Mouse (Mus musculus) myocyte (in vitro differentiated cells): ENCODE measurements around the gene Acoxl. TPM values are rescaled to one million over a fixed set of nuclear protein-coding genes. Genes with fewer than 3 reads are reported as not detected.

ENCODE experiments used
- H3K27me3 ChIP-seq: one replicate; pipeline ENCODE4 v1.6.1; 2011; ENCODE audit not compliant: control insufficient read depth, insufficient read depth, insufficient read length
- H3K36me3 ChIP-seq: one replicate; pipeline ENCODE4 v1.6.1; 2011; ENCODE audit not compliant: control insufficient read depth, insufficient read depth
- H3K4me2 ChIP-seq: one replicate; pipeline ENCODE4 v1.6.1; 2011; ENCODE audit warnings: low read depth, control low read depth
- H3K4me3 ChIP-seq: one replicate; pipeline ENCODE4 v1.5.1; 2011; ENCODE audit warnings: mild to moderate bottlenecking, control low read depth, moderate library complexity
- H3K79me2 ChIP-seq: one replicate; pipeline ENCODE4 v1.6.1; 2011; ENCODE audit not compliant: control insufficient read depth, insufficient read depth
- H3ac ChIP-seq: one replicate; pipeline ENCODE4 v1.6.1; 2011; ENCODE audit not compliant: control insufficient read depth, insufficient read length
- CEBPB ChIP-seq: IDR thresholded peaks from 2 replicates; pipeline ENCODE4 v1.6.1; 2011; ENCODE audit warnings: mild to moderate bottlenecking, moderate library complexity; ENCODE audit not compliant: poor library complexity, insufficient read depth, severe bottlenecking
- E2F4 ChIP-seq: IDR thresholded peaks from one replicate; pipeline ENCODE4 v1.6.1; 2011; ENCODE audit warnings: mild to moderate bottlenecking, control low read depth, moderate library complexity; ENCODE audit not compliant: insufficient read depth
- MAX ChIP-seq: IDR thresholded peaks from one replicate; pipeline ENCODE4 v1.6.1; 2011; ENCODE audit warnings: low read depth, mild to moderate bottlenecking, control low read depth
- MYOD1 ChIP-seq, 3 experiments: IDR thresholded peaks; one replicate each; pipeline ENCODE4 v1.6.1; 2011; ENCODE audit warnings: control low read depth in 2 of 3, low read depth in 2 of 3, mild to moderate bottlenecking in 2 of 3, moderate library complexity in 1 of 3; ENCODE audit not compliant: insufficient read length in 2 of 3, control insufficient read depth in 1 of 3
- MYOG ChIP-seq, 3 experiments: IDR thresholded peaks; one replicate each; pipeline ENCODE4 v1.6.1; 2011; ENCODE audit warnings: control low read depth in 2 of 3, low read depth in 2 of 3, mild to moderate bottlenecking in 2 of 3; ENCODE audit not compliant: insufficient read length in 2 of 3, control insufficient read depth in 1 of 3, insufficient read depth in 1 of 3
- POLR2A ChIP-seq: IDR thresholded peaks from one replicate; pipeline ENCODE4 v1.6.1; 2011; ENCODE audit warnings: low read depth, mild to moderate bottlenecking, control low read depth, moderate library complexity; ENCODE audit not compliant: insufficient read length
- POLR2AphosphoS2 ChIP-seq: IDR thresholded peaks from one replicate; pipeline ENCODE4 v1.6.1; 2011; ENCODE audit warnings: low read depth, control low read depth; ENCODE audit not compliant: insufficient read length
- REST ChIP-seq: IDR thresholded peaks from one replicate; pipeline ENCODE4 v1.6.1; 2011; ENCODE audit warnings: mild to moderate bottlenecking, control low read depth, moderate library complexity; ENCODE audit not compliant: insufficient read depth, insufficient read length
- SRF ChIP-seq: IDR thresholded peaks from one replicate; pipeline ENCODE4 v1.6.1; 2011; ENCODE audit warnings: low read depth; ENCODE audit not compliant: control insufficient read depth, insufficient read length
- TCF12 ChIP-seq: IDR thresholded peaks from one replicate; pipeline ENCODE4 v1.6.1; 2011; ENCODE audit warnings: mild to moderate bottlenecking, control low read depth; ENCODE audit not compliant: poor library complexity, insufficient read depth, severe bottlenecking
- TCF3 ChIP-seq: IDR thresholded peaks from one replicate; pipeline ENCODE4 v1.6.1; 2011; ENCODE audit warnings: low read depth, control low read depth; ENCODE audit not compliant: insufficient read length
- USF1 ChIP-seq: IDR thresholded peaks from one replicate; pipeline ENCODE4 v1.6.1; 2011; ENCODE audit warnings: low read depth, mild to moderate bottlenecking, control low read depth, moderate library complexity
- polyA plus RNA-seq: library from polyadenylated mRNA; unstranded; fragments of >200 nt; fragmentation: generic; extraction: Trizol; gene quantifications from one replicate; pipeline ENCODE4 v1.2.1, GENCODE M21; 2012; ENCODE audit warnings: missing spikeins

Acoxl gene
- polyA plus RNA-seq, 1 experiment: 0.01 TPM

DNA sequence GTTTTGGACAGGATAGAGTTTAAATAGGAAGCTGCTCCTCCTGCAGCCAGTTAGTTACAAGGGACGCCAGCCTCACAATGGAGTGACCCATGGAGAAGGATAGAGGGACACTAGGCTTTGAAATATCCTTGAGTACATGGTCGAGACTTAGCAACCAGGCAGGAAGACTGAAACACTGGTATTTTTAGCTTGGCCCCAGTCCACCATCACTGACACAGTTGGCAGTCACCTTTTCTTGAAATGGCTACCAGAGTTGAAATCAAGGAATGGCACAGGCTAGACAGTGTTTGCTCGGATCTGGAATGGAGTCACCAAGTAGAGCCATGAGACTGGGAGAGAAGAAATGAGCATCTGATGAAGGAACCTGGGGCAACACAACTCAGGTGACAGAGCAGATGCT is 3.7 kb downstream of the Acoxl start:
- Histone ChIP-seq H3K4me2 (no peak overlapping the region), H3K27me3 (peaks cover 21% of the 10 kb centered on the region), H3K4me3 (no peak overlapping the region), H3K79me2 (no peaks in the 10 kb centered on the region), H3K36me3 (no peaks in the 10 kb centered on the region), H3ac (no peak overlapping the region)
- no peak for TF ChIP-seq USF1
- TF ChIP-seq POLR2AphosphoS2: no peak
- no peak for TF ChIP-seq TCF3
- no peak for TF ChIP-seq E2F4
- TF ChIP-seq MYOG (IDR thresholded peaks at IDR 0.05; ENCODE audit: control insufficient read depth in 1 of 3, insufficient read depth in 1 of 3, insufficient read length in 2 of 3, low read depth in 2 of 3): no peak
- no peak for TF ChIP-seq SRF
- no peak for TF ChIP-seq POLR2A
- TF ChIP-seq REST: no peak
- TF ChIP-seq MYOD1 (IDR thresholded peaks at IDR 0.05; ENCODE audit: control insufficient read depth in 1 of 3, insufficient read length in 2 of 3, low read depth in 2 of 3): no peak
- TF ChIP-seq TCF12: no peak
- no peak for TF ChIP-seq CEBPB

DNA sequence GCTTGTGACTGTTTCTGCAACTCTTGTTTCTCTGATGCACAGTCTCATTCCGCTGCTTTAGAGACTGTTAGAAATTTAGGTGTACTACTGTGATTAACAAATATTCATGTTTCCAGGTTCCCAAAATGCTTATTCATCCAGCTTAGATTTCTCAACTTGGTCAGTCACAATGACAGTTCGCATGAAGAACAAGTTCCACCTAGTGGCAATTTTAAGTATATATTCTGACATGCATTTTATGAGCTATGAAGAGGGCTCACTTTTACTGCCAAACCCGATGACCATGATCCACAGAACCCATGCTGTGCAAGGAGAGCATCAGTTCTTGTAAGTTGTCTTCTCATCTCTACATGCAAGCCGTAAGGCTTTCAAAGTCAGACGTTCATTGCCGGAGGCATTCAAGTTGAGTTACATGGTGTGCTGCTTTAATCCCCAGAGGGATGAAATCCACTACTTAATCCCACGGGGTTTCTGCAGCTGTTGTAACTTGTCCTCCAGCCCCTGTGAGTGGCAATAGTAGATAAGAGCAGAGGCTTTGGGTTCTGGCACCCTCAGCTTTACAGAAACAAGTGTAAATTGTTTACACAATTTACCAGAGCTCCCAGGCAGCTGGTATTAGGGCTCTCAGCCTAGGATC is 6.8 kb downstream of the Acoxl start:
- Histone ChIP-seq H3ac (no peak overlapping the region), H3K79me2 (no peaks in the 10 kb centered on the region), H3K4me2 (peak overlapping the region; percentile 61), H3K27me3 (no peaks in the 10 kb centered on the region), H3K36me3 (no peaks in the 10 kb centered on the region), H3K4me3 (no peak overlapping the region)
- peak in 2 of 3 experiments; percentile 16 to 65 for TF ChIP-seq MYOG (IDR thresholded peaks at IDR 0.05; ENCODE audit: control insufficient read depth in 1 of 3, insufficient read depth in 1 of 3, insufficient read length in 2 of 3, low read depth in 2 of 3)
- no peak for TF ChIP-seq E2F4
- TF ChIP-seq MYOD1 (IDR thresholded peaks at IDR 0.05; ENCODE audit: control insufficient read depth in 1 of 3, insufficient read length in 2 of 3, low read depth in 2 of 3): peak; percentile 60 to 82 (median 79)
- TF ChIP-seq TCF3: no peak
- TF ChIP-seq MAX: no peak
- TF ChIP-seq USF1: no peak
- TF ChIP-seq TCF12: peak; percentile 90

DNA sequence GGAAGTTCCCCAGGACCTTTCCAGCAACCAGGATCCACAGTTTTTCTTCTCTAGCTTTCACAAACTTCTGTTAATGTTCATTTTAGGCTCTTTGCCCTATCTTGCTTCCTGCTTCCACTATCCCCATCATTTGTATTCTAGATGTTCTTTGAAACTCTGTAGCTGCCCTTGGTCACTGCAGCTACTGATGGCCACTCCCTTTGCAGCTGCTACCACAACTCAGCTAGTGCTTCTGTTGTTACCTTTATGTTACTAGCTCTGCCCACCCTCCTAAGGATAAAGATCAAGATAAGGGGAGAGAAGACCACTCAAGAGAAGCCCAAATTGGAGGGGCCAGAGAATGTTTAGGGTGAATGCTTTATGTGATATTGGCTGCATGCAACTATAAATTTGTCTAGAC is 7.3 kb downstream of the Acoxl start:
- TF ChIP-seq TCF12 (no peak), MYOD1 (IDR thresholded peaks at IDR 0.05; ENCODE audit: control insufficient read depth in 1 of 3, insufficient read length in 2 of 3, low read depth in 2 of 3) (peak; percentile 19 to 79 (median 60)), CEBPB (no peak), TCF3 (no peak)
- H3K27me3 ChIP-seq: no peaks in the 10 kb centered on the region
- H3K36me3 ChIP-seq: no peaks in the 10 kb centered on the region
- no peak overlapping the region for H3K4me3 ChIP-seq
- H3K79me2 ChIP-seq: no peaks in the 10 kb centered on the region
- peak overlapping the region; percentile 61 for H3K4me2 ChIP-seq
- no peak overlapping the region for H3ac ChIP-seq

- Histone ChIP-seq H3K27me3 (no peaks in the 10 kb centered on the region), H3K4me2 (peak overlapping the region; percentile 61), H3K36me3 (no peaks in the 10 kb centered on the region), H3ac (no peak overlapping the region), H3K4me3 (no peak overlapping the region), H3K79me2 (no peaks in the 10 kb centered on the region)
- TF ChIP-seq TCF3 (no peak), REST (no peak), MYOG (IDR thresholded peaks at IDR 0.05; ENCODE audit: control insufficient read depth in 1 of 3, insufficient read depth in 1 of 3, insufficient read length in 2 of 3, low read depth in 2 of 3) (no peak), USF1 (no peak), SRF (no peak), MYOD1 (IDR thresholded peaks at IDR 0.05; ENCODE audit: control insufficient read depth in 1 of 3, insufficient read length in 2 of 3, low read depth in 2 of 3) (no peak), CEBPB (no peak), MAX (no peak), POLR2AphosphoS2 (no peak), TCF12 (no peak), E2F4 (no peak), POLR2A (no peak)
These were observed 7.9 kb downstream of the Acoxl start for GRCm38 (mm10) chr2:127846571-127846970.

DNA sequence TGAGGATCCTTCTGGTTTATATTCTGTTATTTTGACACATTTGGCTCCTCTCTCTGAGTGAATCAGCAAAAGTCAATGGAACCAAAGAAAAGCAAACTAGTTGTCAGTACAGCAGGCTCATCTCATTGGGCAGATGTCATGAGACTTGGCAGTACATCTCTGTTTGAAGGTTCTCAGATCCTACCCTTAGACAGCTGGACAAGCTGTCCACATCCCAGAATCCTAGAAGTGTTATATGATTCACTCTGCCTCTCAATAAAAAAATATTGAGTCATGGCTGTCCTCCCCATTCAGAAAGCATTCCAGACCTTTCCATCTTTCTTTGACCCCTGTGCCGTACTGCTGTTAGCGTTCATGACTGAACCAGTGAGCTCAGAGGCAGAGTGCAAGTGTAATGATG is 11.7 kb downstream of the Acoxl start:
- H3K4me2 ChIP-seq: peak overlapping the region; percentile 40
- H3ac ChIP-seq: no peak overlapping the region
- TF ChIP-seq TCF12: no peak
- peak in 1 of 3 experiments; percentile 33 for TF ChIP-seq MYOD1 (IDR thresholded peaks at IDR 0.05; ENCODE audit: control insufficient read depth in 1 of 3, insufficient read length in 2 of 3, low read depth in 2 of 3)
- TF ChIP-seq MYOG (IDR thresholded peaks at IDR 0.05; ENCODE audit: control insufficient read depth in 1 of 3, insufficient read depth in 1 of 3, insufficient read length in 2 of 3, low read depth in 2 of 3): peak in 1 of 3 experiments; percentile 39
- no peaks in the 10 kb centered on the region for H3K36me3 ChIP-seq
- no peak overlapping the region for H3K4me3 ChIP-seq
- no peaks in the 10 kb centered on the region for H3K79me2 ChIP-seq
- no peaks in the 10 kb centered on the region for H3K27me3 ChIP-seq
